Mouse (Mus musculus) heart, embryonic 11.5 days (tissue): Measurements from ENCODE around the gene Nav2. TPM values are rescaled to one million over a fixed set of nuclear protein-coding genes. Genes with fewer than 3 reads are reported as not detected.

Source experiments
- ATAC-seq: fragments of 200-750 bp; cut with Nextera tagmentation; replicated peaks from 2 replicates; pipeline ENCODE4 v1.8.0; 2017; ENCODE audit warnings: moderate library complexity; ENCODE audit not compliant: insufficient number of reproducible peaks, low FRiP score, low TSS enrichment
- H3K27ac ChIP-seq: fragments of 300-500 bp; sonication (generic); 2 replicates; pipeline ENCODE4 v1.5.1; 2014; ENCODE audit warnings: mild to moderate bottlenecking, low read depth, low read length
- H3K27me3 ChIP-seq: fragments of 300-500 bp; sonication (generic); 2 replicates; pipeline ENCODE4 v1.6.1; 2014; ENCODE audit warnings: mild to moderate bottlenecking, low read length, mixed read lengths; ENCODE audit not compliant: control insufficient read depth, insufficient read depth
- H3K36me3 ChIP-seq: fragments of 300-500 bp; sonication (generic); 2 replicates; pipeline ENCODE4 v1.6.1; 2014; ENCODE audit warnings: mild to moderate bottlenecking, low read length, moderate library complexity, mixed read lengths; ENCODE audit not compliant: control insufficient read depth, insufficient read depth
- H3K4me1 ChIP-seq: fragments of 300-500 bp; sonication (generic); 2 replicates; pipeline ENCODE4 v1.6.1; 2014; ENCODE audit warnings: low read length; ENCODE audit not compliant: control insufficient read depth, insufficient read depth
- H3K4me2 ChIP-seq: fragments of 300-500 bp; sonication (generic); 2 replicates; pipeline ENCODE4 v1.6.1; 2014; ENCODE audit warnings: mild to moderate bottlenecking, moderate library complexity
- H3K4me3 ChIP-seq: fragments of 300-500 bp; sonication (generic); 2 replicates; pipeline ENCODE4 v1.5.1; 2014; ENCODE audit warnings: low read depth, low read length
- H3K9ac ChIP-seq: fragments of 300-500 bp; sonication (generic); 2 replicates; pipeline ENCODE4 v1.6.1; 2014; ENCODE audit warnings: mild to moderate bottlenecking, low read depth, low read length, moderate library complexity
- H3K9me3 ChIP-seq: fragments of 300-500 bp; sonication (generic); replicated peaks from 2 replicates; pipeline ENCODE4 v1.6.1; 2016; ENCODE audit warnings: low read length; ENCODE audit not compliant: control insufficient read depth
- WGBS: fragments of 180-500 bp; shearing (Covaris S2); extraction: QIAGEN DNeasy Blood & Tissue Kit; methylation state at CpG from one replicate; pipeline ENCODE4 v1.1.7; 2014; ENCODE audit not compliant: insufficient replicate concordance; 5-methylcytosine and 5-hydroxymethylcytosine counted together
- polyA plus RNA-seq: library from polyadenylated mRNA; unstranded; fragments of >200 nt; fragmentation: Nextera tagmentation; extraction: Ambion mirVana; gene quantifications from 2 replicates; pipeline ENCODE4 v1.2.1, GENCODE M21; 2014

The Nav2 gene
- polyA plus RNA-seq, 1 experiment from 2014 or later = 32.2 TPM

GRCm38 (mm10) chr7:49378608-49379007 is 470.1 kb downstream of the Nav2 start:
- no peak for ATAC-seq
- Histone ChIP-seq H3K4me3 (no peak overlapping the region), H3K9ac (no peak overlapping the region), H3K27me3 (no peaks in the 10 kb centered on the region), H3K36me3 (no peaks in the 10 kb centered on the region), H3K4me1 (peaks cover 10% of the 10 kb centered on the region; the same call in 1 of the 2 replicates), H3K9me3 (no peaks in the 10 kb centered on the region), H3K27ac (no peak overlapping the region), H3K4me2 (no peak overlapping the region)
- 42% methylated on average over 5 of the region's 5 CpGs for whole genome bisulfite sequencing

GRCm38 (mm10) chr7:49380940-49381339 is 472.4 kb downstream of the Nav2 start:
- ATAC-seq = no peak
- H3K4me3 ChIP-seq = no peak overlapping the region
- no peaks in the 10 kb centered on the region for H3K27me3 ChIP-seq
- H3K9ac ChIP-seq = no peak overlapping the region
- no peaks in the 10 kb centered on the region for H3K9me3 ChIP-seq
- no peaks in the 10 kb centered on the region for H3K4me1 ChIP-seq
- WGBS = 78% methylated on average over 9 of the region's 9 CpGs
- no peak overlapping the region for H3K27ac ChIP-seq
- H3K4me2 ChIP-seq = no peak overlapping the region
- no peaks in the 10 kb centered on the region; the same call in 1 of the 2 replicates for H3K36me3 ChIP-seq

- Histone ChIP-seq H3K9me3 (no peaks in the 10 kb centered on the region), H3K4me3 (no peak overlapping the region), H3K27ac (no peak overlapping the region), H3K36me3 (no peaks in the 10 kb centered on the region; the same call in 1 of the 2 replicates), H3K27me3 (no peaks in the 10 kb centered on the region), H3K9ac (no peak overlapping the region), H3K4me1 (no peaks in the 10 kb centered on the region), H3K4me2 (no peak overlapping the region)
- ATAC-seq = no peak
- WGBS = 76% methylated on average over 10 of the region's 10 CpGs
Observed at GRCm38 (mm10) chr7:49382884-49383283, 474.4 kb downstream of the Nav2 start.

- H3K36me3 ChIP-seq = no peaks in the 10 kb centered on the region; the same call in 1 of the 2 replicates
- 20% methylated on average over 2 of the region's 2 CpGs for WGBS
- no peak overlapping the region for H3K4me2 ChIP-seq
- no peak overlapping the region for H3K27ac ChIP-seq
- peaks cover 4% of the 10 kb centered on the region; the same call in 1 of the 2 replicates for H3K4me1 ChIP-seq
- no peaks in the 10 kb centered on the region for H3K9me3 ChIP-seq
- H3K4me3 ChIP-seq = no peak overlapping the region
- no peak overlapping the region for H3K9ac ChIP-seq
- no peaks in the 10 kb centered on the region for H3K27me3 ChIP-seq
- ATAC-seq = no peak; the same call in 1 of the 2 replicates
Observed at GRCm38 (mm10) chr7:49388137-49388536, 479.6 kb downstream of the Nav2 start.

GRCm38 (mm10) chr7:49390312-49390711 is 481.8 kb downstream of the Nav2 start:
- H3K4me2 ChIP-seq = no peak overlapping the region
- H3K27ac ChIP-seq = no peak overlapping the region
- 76% methylated on average over 3 of the region's 3 CpGs for WGBS
- no peak overlapping the region for H3K4me3 ChIP-seq
- peaks cover 4% of the 10 kb centered on the region; the same call in 1 of the 2 replicates for H3K4me1 ChIP-seq
- no peaks in the 10 kb centered on the region for H3K36me3 ChIP-seq
- H3K9ac ChIP-seq = no peak overlapping the region
- ATAC-seq = no peak
- no peaks in the 10 kb centered on the region for H3K27me3 ChIP-seq
- H3K9me3 ChIP-seq = 0 out of 2 replicates have a peak, but pooled peaks cover 3% of the 10 kb centered on the region

GRCm38 (mm10) chr7:49390829-49391228 is 482.3 kb downstream of the Nav2 start:
- Histone ChIP-seq H3K27ac (no peak overlapping the region), H3K27me3 (no peaks in the 10 kb centered on the region), H3K4me1 (peaks cover 4% of the 10 kb centered on the region; the same call in 1 of the 2 replicates), H3K9ac (no peak overlapping the region), H3K4me3 (no peak overlapping the region), H3K36me3 (no peaks in the 10 kb centered on the region), H3K4me2 (no peak overlapping the region), H3K9me3 (0 out of 2 replicates have a peak, but pooled peaks cover 3% of the 10 kb centered on the region)
- no peak for ATAC-seq
- 60% methylated on average over 9 of the region's 9 CpGs for WGBS

GRCm38 (mm10) chr7:49392180-49392579 is 483.7 kb downstream of the Nav2 start:
- H3K4me2 ChIP-seq = no peak overlapping the region
- no peak for ATAC-seq
- H3K27ac ChIP-seq = no peak overlapping the region
- WGBS = 70% methylated on average over 3 of the region's 3 CpGs
- no peak overlapping the region for H3K9ac ChIP-seq
- 0 out of 2 replicates have a peak, but pooled peaks cover 3% of the 10 kb centered on the region for H3K9me3 ChIP-seq
- H3K4me1 ChIP-seq = peaks cover 4% of the 10 kb centered on the region
- no peak overlapping the region for H3K4me3 ChIP-seq
- no peaks in the 10 kb centered on the region for H3K27me3 ChIP-seq
- no peaks in the 10 kb centered on the region for H3K36me3 ChIP-seq

GRCm38 (mm10) chr7:49392834-49393233 is 484.3 kb downstream of the Nav2 start:
- Histone ChIP-seq H3K27ac (no peak overlapping the region), H3K9ac (no peak overlapping the region), H3K4me1 (peaks cover 4% of the 10 kb centered on the region), H3K4me3 (no peak overlapping the region), H3K4me2 (no peak overlapping the region), H3K27me3 (no peaks in the 10 kb centered on the region), H3K9me3 (0 out of 2 replicates have a peak, but pooled peaks cover 3% of the 10 kb centered on the region), H3K36me3 (no peaks in the 10 kb centered on the region)
- no peak for ATAC-seq
- 55% methylated on average over 3 of the region's 3 CpGs for WGBS

GRCm38 (mm10) chr7:49393857-49394256 is 485.3 kb downstream of the Nav2 start:
- no peak overlapping the region for H3K4me3 ChIP-seq
- H3K4me2 ChIP-seq = no peak overlapping the region
- no peak overlapping the region for H3K27ac ChIP-seq
- no peak overlapping the region for H3K9ac ChIP-seq
- peaks cover 7% of the 10 kb centered on the region for H3K4me1 ChIP-seq
- H3K36me3 ChIP-seq = no peaks in the 10 kb centered on the region
- 79% methylated on average over 7 of the region's 7 CpGs for WGBS
- no peak for ATAC-seq
- no peaks in the 10 kb centered on the region for H3K27me3 ChIP-seq
- H3K9me3 ChIP-seq = 0 out of 2 replicates have a peak, but pooled peaks cover 3% of the 10 kb centered on the region
